Mouse (Mus musculus): ENCODE measurements around the gene Oard1. TPM values are rescaled to one million over a fixed set of nuclear protein-coding genes. Genes with fewer than 3 reads are reported as not detected.

The Oard1 gene
- 17.5 and 20.7 TPM in 2 replicates for polyA plus RNA-seq (2012; rRNA removed)

DNA sequence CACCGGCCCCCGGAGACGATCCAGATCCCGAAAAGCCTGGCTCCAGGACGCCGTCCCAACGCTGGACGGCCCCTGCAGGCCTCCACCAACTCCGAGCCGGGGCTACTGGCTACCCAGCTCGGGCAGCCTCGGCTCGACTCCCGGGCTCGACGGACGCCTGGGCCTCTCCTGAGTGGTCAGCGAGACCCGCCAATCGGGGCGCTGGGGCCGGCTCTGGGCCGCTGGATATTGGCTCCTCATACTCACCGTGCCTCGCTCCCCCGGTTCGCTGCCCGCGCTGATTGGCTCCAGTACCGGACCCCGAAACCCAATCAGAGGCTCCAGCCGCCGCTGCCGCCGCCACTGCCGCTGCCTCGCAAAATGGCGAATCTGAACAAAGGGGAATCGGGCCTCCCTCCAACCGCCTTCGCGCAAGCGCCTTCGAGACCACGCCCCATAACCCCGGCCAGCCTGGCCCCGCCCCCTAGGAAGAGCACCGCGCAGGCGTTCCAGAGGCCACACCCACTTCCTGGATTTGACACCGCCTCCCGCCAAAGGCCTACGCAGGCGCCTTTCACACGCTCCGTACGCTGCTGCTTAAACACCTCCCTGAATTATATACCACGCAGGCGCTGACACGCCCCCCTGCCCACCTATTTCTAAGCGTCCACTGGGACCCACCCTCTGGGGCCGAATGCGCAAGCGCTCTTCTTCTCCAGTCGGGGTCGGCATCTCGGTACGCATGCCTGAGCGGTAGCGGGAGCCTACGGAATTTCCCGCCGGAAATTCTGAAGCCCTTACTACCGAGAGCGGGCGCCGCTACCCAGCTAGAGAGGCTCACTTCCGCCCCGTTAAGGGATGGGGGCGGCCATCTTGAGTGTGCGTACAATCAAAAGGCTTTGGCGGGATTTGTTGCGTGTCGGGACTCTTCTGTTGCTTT is at the start of gene Oard1, which contains the start of gene Nfya:
Gene Oard1, plus strand, starts transcription at position 635 of the 919 bp plus-strand sequence.
Gene Nfya, minus strand, starts transcription at position 527 of the 919 bp plus-strand sequence.
- DNase-seq (ENCODE audit: extremely low spot score in 1 of 2, low spot score in 1 of 2): peak; percentile 99 to 100

DNA sequence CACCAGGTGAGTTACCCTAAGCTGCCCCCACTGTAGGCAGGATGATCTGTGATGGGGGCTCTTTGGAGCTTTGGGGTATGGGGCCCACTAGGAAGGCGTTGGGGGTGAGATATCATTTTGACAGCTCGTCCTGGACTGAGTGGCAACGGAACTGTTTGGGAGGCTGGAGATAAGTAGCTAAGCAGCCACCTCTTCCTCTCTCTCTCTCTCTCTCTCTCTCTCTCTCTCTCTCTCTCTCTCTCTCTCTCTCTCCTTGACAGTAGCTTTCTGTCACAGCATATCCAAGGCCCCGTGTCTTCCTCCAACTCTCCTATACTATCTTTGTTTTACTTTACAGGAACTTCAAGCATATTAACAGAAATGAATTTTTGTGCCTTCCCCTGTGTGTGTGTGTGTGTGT is 49.4 kb upstream of the Oard1 start:
- no peak for DNase-seq (ENCODE audit: extremely low spot score in 1 of 2, low spot score in 1 of 2)

DNA sequence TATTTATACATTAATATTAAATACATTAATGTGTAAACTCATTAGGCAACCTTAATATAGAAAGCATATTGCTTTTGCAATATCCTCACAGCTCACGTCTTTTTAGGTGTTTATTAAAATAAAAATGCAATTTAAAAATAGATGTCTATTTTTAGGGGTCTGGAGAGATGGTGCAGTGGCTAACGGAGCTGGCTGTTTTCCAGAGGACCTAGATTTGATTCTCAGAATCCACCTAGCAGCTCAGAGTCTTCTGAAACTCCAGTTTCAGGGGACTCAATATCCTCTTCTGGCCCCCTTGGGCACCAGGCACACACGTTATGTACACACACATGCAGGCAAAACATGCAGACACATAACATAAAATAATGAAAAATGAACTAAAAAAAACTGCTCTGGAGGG is 47.5 kb upstream of the Oard1 start:
- no peak for DNase-seq (ENCODE audit: extremely low spot score in 1 of 2, low spot score in 1 of 2)

DNA sequence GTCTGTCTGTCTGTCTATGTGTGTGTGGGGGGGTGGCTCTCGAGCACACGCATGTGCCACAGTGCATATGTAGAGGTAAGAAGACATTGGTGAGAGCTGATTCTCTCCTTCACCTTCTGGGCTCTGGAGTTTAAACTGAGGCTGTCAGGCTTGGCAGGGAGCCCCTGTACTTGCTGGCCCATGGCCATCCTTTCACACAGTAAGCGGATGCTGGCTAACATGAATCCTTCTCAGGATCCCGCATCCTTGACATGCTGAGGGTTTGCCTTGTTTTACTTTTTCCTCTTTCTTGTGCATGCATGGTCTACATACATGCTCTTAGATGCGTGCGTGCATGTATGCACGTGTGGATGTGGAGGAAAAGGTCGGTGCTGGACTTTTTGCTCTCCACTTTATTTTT is 46.8 kb upstream of the Oard1 start:
- peak in 1 of 2 experiments; percentile 71 for DNase-seq (ENCODE audit: extremely low spot score in 1 of 2, low spot score in 1 of 2)

DNA sequence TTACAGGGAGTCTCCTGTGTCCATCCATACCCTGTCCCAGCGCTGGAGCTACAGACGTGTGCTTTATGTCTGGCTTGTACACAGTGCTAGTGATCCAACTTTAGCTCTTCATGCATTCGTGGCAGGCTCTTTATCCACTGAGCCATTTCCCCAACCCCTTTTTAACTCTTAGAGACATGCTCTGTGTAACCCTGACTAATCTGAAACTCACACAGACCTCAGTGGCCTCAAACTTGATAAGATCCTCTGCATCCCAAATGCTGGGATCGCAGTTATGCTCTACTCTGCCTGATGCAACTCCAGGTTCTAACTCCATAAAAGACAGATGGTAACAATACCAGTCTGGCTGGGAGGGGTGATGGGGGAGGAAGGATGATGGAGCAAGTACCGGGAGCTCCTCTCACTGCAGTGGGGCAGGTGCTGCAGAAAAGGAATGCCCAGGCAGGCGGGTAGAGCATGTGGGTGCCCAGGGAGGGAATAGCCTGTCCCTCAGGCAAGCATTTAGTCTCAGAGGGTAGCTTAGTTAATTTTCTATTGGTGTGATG is 46.3 kb upstream of the Oard1 start:
- DNase-seq (ENCODE audit: extremely low spot score in 1 of 2, low spot score in 1 of 2): no peak

DNA sequence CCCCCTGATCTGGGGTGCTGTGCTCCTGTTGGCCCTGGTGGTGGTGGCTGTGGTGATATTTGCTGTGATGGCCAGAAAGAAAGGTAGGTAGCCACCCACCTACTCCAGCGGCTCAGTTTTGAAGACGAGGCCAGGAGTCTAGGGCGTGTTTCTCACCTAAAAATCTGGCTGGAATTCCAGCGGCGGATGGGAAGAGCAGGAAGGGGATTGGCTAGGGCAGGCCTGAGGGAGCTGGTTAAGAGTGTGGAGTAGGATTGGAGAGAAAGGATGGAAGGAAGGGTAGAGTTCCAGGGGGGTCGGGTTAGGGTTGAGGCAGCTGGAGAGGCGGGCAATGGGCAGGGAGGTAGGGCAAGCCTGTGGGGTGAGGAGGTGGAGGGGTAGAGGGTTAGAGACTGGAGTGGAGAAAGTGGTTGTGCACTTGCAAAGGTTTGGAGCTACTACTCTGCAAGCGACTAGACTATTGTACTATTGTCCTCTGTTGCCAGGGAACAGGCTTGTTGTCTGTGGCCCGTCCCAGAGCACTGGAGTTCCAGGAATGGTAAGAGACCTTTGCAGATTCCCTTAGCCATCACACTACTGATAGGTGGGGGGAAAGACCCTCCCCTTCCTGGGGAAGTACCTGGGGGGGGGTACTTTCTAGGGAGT is 44.2 kb upstream of the Oard1 start:
- no peak for DNase-seq (ENCODE audit: extremely low spot score in 1 of 2, low spot score in 1 of 2)

DNA sequence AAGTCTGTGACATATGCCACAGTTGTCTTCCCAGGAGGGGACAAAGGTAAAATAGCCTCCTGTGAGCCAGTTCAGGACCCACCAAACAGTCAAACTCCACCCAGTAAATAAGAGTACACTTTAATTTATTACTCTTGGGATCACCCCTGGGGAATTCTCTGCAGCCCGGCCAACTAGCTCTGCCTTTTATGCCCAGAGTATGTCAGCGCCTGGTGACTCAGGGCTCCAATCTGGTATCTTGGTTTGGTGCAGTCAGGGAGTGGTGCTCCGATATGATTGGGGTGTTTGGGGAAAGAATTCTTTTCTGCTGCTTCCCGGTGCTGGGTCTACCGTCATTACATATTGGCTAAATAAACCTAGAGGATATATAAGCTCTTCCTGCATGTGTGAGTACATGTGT is 43.0 kb upstream of the Oard1 start:
- DNase-seq (ENCODE audit: extremely low spot score in 1 of 2, low spot score in 1 of 2): no peak

DNA sequence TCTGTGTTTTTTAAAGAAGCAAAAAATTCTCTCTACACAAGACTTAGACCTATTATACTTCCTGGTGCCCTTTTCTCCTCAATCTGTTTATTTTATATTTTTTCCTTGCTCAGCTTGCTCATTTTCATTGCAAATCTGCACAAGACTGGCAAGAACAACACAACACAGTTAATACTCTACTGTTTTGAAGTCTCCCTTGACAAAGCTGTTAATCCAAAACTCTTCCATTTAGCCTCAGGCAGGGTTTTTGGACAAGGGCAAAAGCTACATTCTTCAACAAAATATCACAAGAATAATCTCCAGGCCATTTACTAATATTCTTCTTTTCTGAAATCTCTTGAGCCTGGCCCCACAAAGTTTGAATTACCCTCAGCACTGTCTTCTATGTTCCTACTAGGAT is 38.2 kb upstream of the Oard1 start:
- no peak for DNase-seq (ENCODE audit: extremely low spot score in 1 of 2, low spot score in 1 of 2)

DNA sequence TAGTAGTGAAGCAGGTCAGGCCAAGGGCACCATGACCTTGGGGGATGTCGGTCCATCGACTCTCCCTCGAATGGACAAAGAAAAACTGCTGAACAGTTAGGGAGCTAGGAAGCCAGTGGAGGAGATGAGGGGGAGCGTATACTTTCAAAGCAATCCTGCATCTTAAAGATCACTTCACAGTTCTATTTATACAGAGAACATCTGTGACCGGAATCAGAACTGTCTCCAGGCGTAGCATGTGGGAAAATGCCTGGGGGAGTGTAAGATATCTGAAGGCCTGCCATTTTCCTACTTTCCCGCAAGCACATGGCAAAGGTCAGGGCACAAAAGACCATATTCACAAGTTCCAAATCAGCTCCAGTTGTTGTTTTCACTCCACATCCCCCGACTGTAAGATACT is 36.8 kb upstream of the Oard1 start:
- DNase-seq (ENCODE audit: extremely low spot score in 1 of 2, low spot score in 1 of 2): peak; percentile 73 to 75

DNA sequence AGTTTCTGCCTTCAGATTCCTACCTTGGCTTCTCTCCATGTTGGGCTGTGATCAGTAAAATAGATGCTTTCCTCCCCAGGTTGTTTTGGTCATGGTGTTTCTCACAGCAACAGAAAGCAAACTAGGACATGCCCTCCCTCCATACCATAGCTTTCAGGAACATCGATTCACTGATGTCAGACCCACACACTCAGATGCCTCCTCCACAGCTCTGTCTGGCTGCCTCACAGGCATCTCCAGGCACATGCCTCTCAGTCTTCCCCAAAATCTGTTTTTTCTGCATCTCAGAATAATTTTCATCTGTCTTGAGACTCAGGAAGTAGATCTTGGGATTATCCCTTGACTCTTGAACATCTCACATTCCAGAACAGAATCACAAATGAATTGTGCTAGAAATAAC is 33.7 kb upstream of the Oard1 start:
- peak; percentile 49 to 59 for DNase-seq (ENCODE audit: extremely low spot score in 1 of 2, low spot score in 1 of 2)

DNA sequence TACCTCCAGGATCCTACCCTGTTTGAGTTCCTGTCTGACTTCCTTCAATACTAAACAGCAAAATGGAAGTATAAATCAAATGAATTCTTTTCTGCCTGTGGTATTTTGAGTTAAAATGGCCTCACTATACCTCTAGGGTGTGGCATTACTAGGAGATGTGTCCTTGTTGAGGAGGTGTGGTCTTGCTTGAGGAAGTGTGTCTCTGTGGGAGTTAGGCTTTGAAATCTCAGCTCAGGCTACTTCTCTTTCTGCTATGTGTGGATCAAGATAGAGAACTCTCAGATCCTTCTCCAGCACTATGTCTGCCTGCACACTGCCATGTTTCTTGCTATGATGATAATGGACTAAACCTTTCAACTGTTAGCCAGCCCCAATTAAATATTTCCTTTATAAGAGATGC is 30.8 kb upstream of the Oard1 start:
- no peak for DNase-seq (ENCODE audit: extremely low spot score in 1 of 2, low spot score in 1 of 2)

DNA sequence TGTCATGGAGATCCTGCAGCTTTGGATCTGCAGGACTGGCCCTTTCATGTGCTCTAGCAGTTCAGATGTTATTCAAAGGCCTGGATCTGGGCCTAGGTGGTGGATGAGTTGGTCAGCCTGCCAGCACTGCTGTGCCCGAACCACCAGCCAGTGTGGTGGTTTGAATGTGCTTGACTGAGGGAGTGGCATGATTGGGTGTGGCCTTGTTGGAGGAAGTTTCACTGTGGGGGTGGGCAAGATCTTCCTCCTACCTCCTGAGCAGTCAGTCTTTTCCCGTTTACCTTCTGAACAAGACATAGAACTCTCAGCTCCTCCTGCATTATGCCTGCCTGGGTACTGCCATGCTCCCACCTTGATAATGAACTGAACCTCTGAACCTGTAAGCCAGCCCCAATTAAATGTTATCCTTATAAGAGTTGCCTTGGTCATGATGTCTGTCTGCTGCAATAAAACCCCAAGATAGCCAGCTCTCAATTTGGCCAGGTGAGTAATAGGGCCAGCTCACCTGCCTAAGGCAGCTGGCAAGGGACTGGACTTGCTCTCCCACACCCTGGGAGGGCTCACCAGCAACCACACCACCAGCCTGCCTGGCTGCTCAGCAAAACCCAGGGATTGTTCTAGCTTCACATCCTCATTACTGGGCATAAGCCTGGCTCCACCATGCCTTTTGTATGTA is 23.9 kb upstream of the Oard1 start:
- no peak for DNase-seq (ENCODE audit: extremely low spot score in 1 of 2, low spot score in 1 of 2)

DNA sequence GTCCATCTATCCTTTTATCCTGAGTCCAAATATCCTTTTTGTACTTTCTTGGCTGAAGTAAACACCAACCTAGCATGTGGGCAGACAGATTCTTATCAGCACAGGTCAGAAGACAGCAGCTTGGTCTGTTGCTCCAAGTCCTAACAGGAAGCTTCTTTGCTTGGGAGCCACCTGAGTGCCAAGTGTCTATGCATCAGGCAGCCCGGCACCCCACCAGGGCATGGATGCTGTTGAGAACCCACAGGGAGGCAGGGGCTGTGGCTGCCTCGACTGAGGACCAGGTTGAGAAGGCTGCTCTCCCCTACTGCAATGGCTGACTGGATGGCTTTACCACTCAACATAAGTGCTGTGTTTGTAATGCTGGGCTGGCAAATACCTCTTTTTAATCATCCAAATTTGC is 21.1 kb upstream of the Oard1 start:
- no peak for DNase-seq (ENCODE audit: extremely low spot score in 1 of 2, low spot score in 1 of 2)

DNA sequence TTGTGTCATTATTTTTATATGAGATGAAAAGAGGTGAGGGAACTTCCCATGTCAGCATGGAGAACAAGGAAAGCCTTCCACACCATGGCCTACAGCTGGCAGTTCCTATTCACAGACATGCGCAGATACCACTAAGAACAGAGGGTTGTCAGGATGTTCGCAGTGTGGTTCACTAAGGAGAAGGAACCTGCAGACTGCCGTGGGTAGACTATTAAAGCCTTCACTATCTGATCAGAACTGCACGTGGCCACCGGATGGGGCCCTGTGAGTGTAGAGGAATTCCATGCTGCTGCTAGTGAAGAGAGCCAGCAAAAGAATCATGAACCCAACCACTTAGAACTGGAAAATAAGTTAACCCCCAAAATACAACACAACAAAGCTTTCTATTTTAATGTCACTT is 20.4 kb upstream of the Oard1 start:
- no peak for DNase-seq (ENCODE audit: extremely low spot score in 1 of 2, low spot score in 1 of 2)

DNA sequence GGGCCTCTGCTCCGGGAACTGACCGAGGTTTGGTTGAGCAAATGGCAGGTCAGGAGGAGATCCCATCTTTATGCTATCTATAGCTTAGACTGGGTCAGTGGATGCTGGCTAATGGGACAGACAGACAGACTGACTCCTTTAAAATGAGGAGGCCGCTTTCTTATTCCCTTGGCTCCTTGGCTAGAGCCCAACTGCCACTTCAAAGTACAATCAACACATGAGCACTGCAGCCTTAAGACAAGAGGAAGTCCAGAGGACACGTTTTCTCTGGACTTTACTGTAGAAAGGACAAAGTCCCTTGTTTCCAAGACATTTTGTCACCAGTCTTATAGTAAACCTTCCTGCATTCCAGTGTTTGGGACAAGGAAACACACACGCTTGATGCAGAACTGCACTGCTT is 18.4 kb upstream of the Oard1 start:
- DNase-seq (ENCODE audit: extremely low spot score in 1 of 2, low spot score in 1 of 2): no peak

DNA sequence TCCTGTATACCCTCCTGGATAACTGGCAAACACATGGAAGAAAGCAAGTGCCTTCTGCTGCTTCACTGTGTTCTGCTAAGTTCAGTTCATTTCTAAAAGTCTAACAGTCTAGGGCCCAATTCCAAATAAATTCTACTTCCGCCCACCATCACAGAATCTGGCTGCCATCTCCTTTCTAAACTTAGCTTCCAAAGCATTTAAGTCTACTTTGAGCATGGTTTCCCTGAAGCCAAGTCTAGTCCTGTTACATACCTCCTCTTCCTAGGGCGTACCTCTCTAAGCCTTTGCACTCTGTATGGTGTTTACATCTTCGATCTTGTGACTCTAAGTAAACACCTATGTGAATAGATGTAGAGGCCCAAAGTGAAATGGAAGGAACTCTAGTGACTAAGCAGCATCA is 17.2 kb upstream of the Oard1 start:
- peak; percentile 78 to 80 for DNase-seq (ENCODE audit: extremely low spot score in 1 of 2, low spot score in 1 of 2)

DNA sequence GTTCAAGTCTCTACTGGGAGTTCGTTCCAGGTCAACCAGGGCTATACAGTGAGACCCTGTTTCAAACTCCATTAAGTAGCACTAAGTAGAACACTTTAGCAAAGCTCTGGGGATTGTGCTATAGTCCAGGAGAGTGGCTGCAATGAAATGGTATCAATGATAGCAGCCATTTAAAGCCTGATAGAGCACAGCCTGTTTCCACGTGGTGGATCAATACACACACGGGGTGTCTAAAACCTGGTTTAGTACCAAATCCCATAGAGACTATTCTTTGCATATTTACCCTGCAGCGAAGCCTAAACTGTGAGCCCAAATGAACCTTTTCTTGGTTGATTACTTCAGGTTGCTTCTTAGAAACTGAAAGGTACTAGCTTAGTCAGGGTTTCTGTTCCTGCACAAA is 8.1 kb upstream of the Oard1 start:
- DNase-seq (ENCODE audit: extremely low spot score in 1 of 2, low spot score in 1 of 2): no peak

DNA sequence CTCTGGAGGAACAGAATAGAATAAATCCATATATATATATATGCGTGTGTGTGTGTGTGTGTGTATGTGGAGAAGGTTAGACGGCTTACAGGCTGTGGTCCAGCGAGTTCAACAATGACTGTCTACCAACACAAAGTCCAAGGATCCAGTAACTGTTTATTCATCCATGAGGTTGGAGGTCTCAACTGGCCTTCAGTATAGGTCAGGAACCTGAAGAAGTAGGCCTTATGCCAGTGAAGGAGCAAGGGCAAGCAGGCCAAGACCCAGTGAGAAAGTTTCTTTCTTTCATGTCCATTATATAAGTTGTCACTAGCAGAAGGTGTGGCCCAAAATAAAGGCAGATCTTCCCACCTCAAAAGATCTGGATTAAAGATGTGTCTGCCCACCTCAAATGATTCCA is 7.1 kb upstream of the Oard1 start:
- no peak for DNase-seq (ENCODE audit: extremely low spot score in 1 of 2, low spot score in 1 of 2)

DNA sequence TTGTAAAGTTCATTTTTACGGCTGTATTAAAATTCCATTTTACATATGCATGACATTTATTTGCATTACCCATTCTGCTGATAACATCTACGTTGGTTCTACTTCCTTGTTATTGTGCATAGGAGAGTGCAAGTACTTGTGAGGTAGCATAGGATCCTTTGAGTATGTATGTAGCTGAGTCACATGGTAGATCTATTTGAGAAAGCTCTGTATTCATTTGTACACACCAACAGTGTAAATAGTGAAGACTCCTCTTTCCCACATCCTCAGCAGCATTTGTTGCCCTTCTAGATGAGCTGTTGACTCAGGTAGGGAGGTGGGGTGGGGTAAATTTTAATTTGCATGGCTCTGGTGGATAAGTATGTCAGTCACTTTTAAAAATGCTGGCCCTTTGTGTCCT is 6.0 kb upstream of the Oard1 start:
- DNase-seq (ENCODE audit: extremely low spot score in 1 of 2, low spot score in 1 of 2): no peak

DNA sequence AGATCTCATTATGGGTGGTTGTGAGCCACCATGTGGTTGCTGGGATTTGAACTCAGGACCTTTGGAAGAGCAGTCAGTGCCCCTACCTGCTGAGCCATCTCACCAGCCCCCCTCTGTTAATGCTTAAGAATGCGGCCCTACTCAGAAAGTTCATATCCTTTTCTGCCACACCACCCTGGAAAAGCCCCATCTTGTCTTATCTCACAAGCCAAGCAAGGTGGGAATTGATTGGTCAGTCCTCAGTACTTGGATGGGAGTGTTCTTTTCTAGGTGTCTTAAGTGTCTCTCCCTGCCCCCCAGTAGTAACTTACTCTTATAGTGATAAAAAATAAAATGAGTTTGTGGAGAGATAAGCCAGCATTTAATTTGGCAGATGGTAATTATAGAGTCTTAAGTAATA is 5.1 kb upstream of the Oard1 start:
- no peak for DNase-seq (ENCODE audit: extremely low spot score in 1 of 2, low spot score in 1 of 2)

DNA sequence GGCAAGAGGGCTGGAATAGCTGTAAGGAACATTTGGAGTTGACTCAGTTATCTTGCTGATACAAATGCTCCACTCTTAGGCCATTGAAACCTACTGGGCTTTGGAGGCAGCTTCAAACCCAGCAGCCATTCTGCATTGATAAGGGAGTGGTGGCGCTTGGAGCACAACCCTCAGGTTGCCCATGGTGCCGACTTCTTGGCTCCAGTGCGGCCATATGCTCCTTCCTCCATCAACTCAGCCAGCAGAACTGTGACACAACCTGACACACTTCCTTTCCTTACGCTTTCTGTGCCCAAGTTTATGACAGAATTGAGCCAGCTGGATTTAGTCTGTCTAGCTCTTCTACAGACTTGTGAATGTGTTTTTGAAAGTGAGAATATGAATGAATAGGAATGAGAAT is 2.7 kb upstream of the Oard1 start:
- peak; percentile 45 to 49 for DNase-seq (ENCODE audit: extremely low spot score in 1 of 2, low spot score in 1 of 2)
